Mouse (Mus musculus) liver, embryonic 14.5 days (tissue): ENCODE measurements around the gene Ppp1r14c. TPM values are rescaled to one million over a fixed set of nuclear protein-coding genes. Genes with fewer than 3 reads are reported as not detected.
A peak's percentile ranks its signal among the peaks of the same experiment; 100 is the strongest.

ENCODE experiments used
- ATAC-seq: fragments of 200-750 bp; cut with Nextera tagmentation; 2 replicates; pipeline ENCODE4 v1.8.0; 2017; ENCODE audit warnings: moderate number of reproducible peaks, mild to moderate bottlenecking, moderate library complexity; ENCODE audit not compliant: insufficient read depth
- DNase-seq, 3 experiments: peaks; one replicate each; pipeline ENCODE4 v3.0.0-alpha.2; 2012 to 2013; ENCODE audit warnings: low read depth in 3 of 3, low spot score in 3 of 3
- H3K27ac ChIP-seq: fragments of 300-500 bp; sonication (generic); 2 replicates; pipeline ENCODE4 v1.5.1; 2014; ENCODE audit warnings: moderate library complexity, mild to moderate bottlenecking, control low read depth, inconsistent platforms
- H3K27me3 ChIP-seq: fragments of 300-500 bp; sonication (generic); 2 replicates; pipeline ENCODE4 v1.6.1; 2014; ENCODE audit warnings: mild to moderate bottlenecking, low read length, moderate library complexity; ENCODE audit not compliant: control insufficient read depth, insufficient read depth
- H3K36me3 ChIP-seq: fragments of 300-500 bp; sonication (generic); replicated peaks from 2 replicates; pipeline ENCODE4 v1.6.1; 2014; ENCODE audit warnings: low read depth; ENCODE audit not compliant: control insufficient read depth, insufficient read depth
- H3K4me1 ChIP-seq, 2 experiments: fragments of 200-500 bp in 1 of 2; fragments of 300-500 bp in 1 of 2; sonication (generic) in 1 of 2; replicated peaks; 2 replicates each; pipeline ENCODE4 v1.6.1; 2012 to 2014; ENCODE audit warnings: antibody characterized with exemption in 1 of 2, inconsistent platforms in 1 of 2, low read length in 1 of 2; ENCODE audit not compliant: control insufficient read depth in 2 of 2, insufficient read depth in 2 of 2
- H3K4me2 ChIP-seq: fragments of 300-500 bp; sonication (generic); 2 replicates; pipeline ENCODE4 v1.6.1; 2014; ENCODE audit warnings: low read depth, mild to moderate bottlenecking, control low read depth, moderate library complexity
- H3K4me3 ChIP-seq, 2 experiments: fragments of 200-500 bp in 1 of 2; fragments of 300-500 bp in 1 of 2; sonication (generic) in 1 of 2; 2 replicates each; pipeline ENCODE4 v1.5.1; 2012 to 2014; ENCODE audit warnings: low read depth in 2 of 2, low read length in 2 of 2, mild to moderate bottlenecking in 2 of 2, control low read depth in 1 of 2, inconsistent platforms in 1 of 2, moderate library complexity in 1 of 2; ENCODE audit not compliant: insufficient read depth in 1 of 2
- H3K9ac ChIP-seq: fragments of 300-500 bp; sonication (generic); replicated peaks from 2 replicates; pipeline ENCODE4 v1.6.1; 2014; ENCODE audit warnings: mild to moderate bottlenecking, control low read depth, moderate library complexity
- H3K9me3 ChIP-seq: fragments of 300-500 bp; sonication (generic); 2 replicates; pipeline ENCODE4 v1.6.1; 2016; ENCODE audit warnings: low read length, mixed read lengths; ENCODE audit not compliant: control insufficient read depth
- CTCF ChIP-seq: IDR thresholded peaks from 2 replicates; pipeline ENCODE4 v1.5.1; 2016; ENCODE audit warnings: antibody characterized with exemption, low read depth, control low read depth
- EP300 ChIP-seq: IDR thresholded peaks from 2 replicates; pipeline ENCODE4 v1.6.1; 2016; ENCODE audit warnings: antibody characterized with exemption, low read depth
- WGBS: fragments of 180-500 bp; shearing (Covaris S2); extraction: QIAGEN DNeasy Blood & Tissue Kit; methylation state at CpG from one replicate; pipeline ENCODE4 v1.1.7; 2014; ENCODE audit not compliant: insufficient replicate concordance; 5-methylcytosine and 5-hydroxymethylcytosine counted together
- polyA plus RNA-seq, 2 experiments: library from polyadenylated mRNA; depleted of rRNA in 1 of 2; stranded (reverse) in 1 of 2; unstranded in 1 of 2; fragments of >200 nt; fragmentation: Nextera tagmentation in 1 of 2; extraction: Ambion mirVana in 1 of 2; gene quantifications; 2 replicates each; pipeline versions ENCODE4 v1.2.1 to v1.2.3; 2012 to 2014

Ppp1r14c gene
- polyA plus RNA-seq (2012; rRNA removed), result 0.05 TPM in 1 of 2 replicates, not detected in the other
- 0.08 TPM in 1 of 2 replicates, not detected in the other for polyA plus RNA-seq (2014; fragmentation: Nextera tagmentation; extraction: Ambion mirVana)

DNA sequence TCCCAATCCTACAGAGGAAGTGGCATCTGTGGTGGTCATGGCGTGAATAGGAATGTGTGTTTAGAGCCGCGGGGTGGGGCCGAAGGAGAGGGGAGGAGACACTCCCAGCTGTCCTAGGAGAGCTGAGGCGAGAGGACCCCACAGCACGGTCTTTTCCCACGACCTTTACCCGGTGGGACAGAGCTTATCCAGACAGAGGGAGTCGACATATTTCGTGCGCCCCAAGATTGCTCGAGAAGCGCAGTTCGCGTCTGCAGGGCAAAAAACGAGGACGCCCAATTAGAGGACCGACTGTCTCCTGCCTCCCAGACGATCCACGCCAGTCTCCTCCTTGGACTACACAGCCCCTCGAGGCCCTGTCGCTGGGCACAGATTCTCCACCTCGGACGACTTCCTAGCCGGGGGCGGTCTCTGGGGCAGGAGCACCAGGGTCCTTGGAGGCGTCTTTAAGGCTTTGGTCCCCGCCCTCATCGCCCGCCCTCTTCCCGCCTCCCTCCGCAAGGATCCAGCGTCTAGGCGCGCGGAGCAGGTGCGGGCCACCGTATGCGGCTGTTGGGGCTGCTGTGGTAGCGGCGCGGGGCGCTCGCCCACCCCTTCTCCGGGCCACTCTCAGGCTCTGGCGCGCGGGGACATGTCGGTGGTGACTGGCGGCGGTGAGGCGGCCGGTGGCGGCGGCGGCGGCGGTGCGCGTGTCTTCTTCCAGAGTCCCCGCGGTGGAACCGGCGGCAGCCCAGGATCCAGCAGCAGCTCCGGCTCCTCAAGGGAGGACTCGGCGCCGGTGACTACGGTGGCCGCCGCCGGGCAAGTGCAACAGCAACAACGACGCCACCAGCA, at the start of gene Ppp1r14c:
Gene Ppp1r14c, plus strand, starts transcription at position 22 of the 834 bp plus-strand sequence.
- no peak for TF ChIP-seq CTCF
- no peak for TF ChIP-seq EP300
- ATAC-seq (no peak), DNase-seq (no peak)
- peaks cover 17% of the 10 kb centered on the region for H3K27me3 ChIP-seq
- no peak within 1 kb of the TSS for H3K27ac ChIP-seq
- under 1% methylated on average over 72 of the region's 74 CpGs for WGBS
- H3K9ac ChIP-seq, result no peak within 1 kb of the TSS
- peak within 1 kb of the TSS; percentile 58 for H3K4me2 ChIP-seq
- no peaks in the 10 kb centered on the region for H3K9me3 ChIP-seq
- H3K4me3 ChIP-seq, result peak within 1 kb of the TSS; percentile 24 to 44; a peak in 3 of 4 replicates
- no peaks in the 10 kb centered on the region for H3K36me3 ChIP-seq
- no peaks in the 10 kb centered on the region for H3K4me1 ChIP-seq

DNA sequence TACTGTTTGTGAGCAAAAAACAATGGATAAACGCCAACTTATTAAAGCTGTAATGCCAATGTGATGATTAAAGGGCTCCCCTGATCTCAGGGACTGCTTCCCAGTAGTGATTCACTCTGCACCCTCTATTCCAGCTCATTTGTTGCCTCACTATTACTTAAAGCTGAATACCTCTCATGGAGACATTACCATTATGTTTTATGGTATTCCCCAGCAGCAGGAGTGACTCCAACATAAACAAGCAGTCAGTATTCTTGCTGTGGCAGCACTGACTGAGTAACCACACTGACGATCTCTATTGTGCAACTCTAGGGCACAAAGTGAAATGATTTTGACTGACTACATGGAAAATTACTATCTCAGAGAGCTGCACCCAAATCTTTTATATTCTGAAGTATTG, 44.5 kb upstream of the Ppp1r14c start:
- H3K4me2 ChIP-seq, result no peak overlapping the region
- ATAC-seq, result no peak
- no peak overlapping the region for H3K9ac ChIP-seq
- H3K4me1 ChIP-seq, result no peaks in the 10 kb centered on the region
- no peaks in the 10 kb centered on the region for H3K36me3 ChIP-seq
- no peak overlapping the region for H3K27ac ChIP-seq
- no peak for DNase-seq
- 58% methylated on average over 2 of the region's 2 CpGs for WGBS
- H3K9me3 ChIP-seq, result no peaks in the 10 kb centered on the region
- H3K4me3 ChIP-seq, result no peak overlapping the region
- no peak for TF ChIP-seq EP300
- no peak for TF ChIP-seq CTCF
- no peaks in the 10 kb centered on the region for H3K27me3 ChIP-seq

- WGBS, result 53% methylated on average over 1 of the region's 1 CpGs
- no peak overlapping the region for H3K9ac ChIP-seq
- ATAC-seq (no peak), DNase-seq (no peak)
- no peaks in the 10 kb centered on the region for H3K27me3 ChIP-seq
- no peak overlapping the region for H3K4me2 ChIP-seq
- H3K9me3 ChIP-seq, result no peaks in the 10 kb centered on the region
- H3K4me1 ChIP-seq, result no peaks in the 10 kb centered on the region
- TF ChIP-seq EP300 (no peak), CTCF (peak; percentile 29; the same call in 1 of the 2 replicates)
- H3K36me3 ChIP-seq, result no peaks in the 10 kb centered on the region
- no peak overlapping the region for H3K4me3 ChIP-seq
- H3K27ac ChIP-seq, result no peak overlapping the region
Observed at GRCm38 (mm10) chr10:3325447-3325846, 40.4 kb upstream of the Ppp1r14c start.

- no peak overlapping the region for H3K4me3 ChIP-seq
- WGBS, result 26% methylated on average over 3 of the region's 3 CpGs
- no peaks in the 10 kb centered on the region for H3K9me3 ChIP-seq
- H3K4me1 ChIP-seq, result no peaks in the 10 kb centered on the region; a peak in 1 of 4 replicates
- no peaks in the 10 kb centered on the region for H3K36me3 ChIP-seq
- H3K9ac ChIP-seq, result no peak overlapping the region
- DNase-seq (peak in 1 of 3 experiments; percentile 2), ATAC-seq (no peak)
- no peak for TF ChIP-seq EP300
- peak; percentile 73 for TF ChIP-seq CTCF
- H3K27me3 ChIP-seq, result no peaks in the 10 kb centered on the region
- H3K27ac ChIP-seq, result no peak overlapping the region
- no peak overlapping the region for H3K4me2 ChIP-seq
Observed at GRCm38 (mm10) chr10:3332880-3333279, 33.0 kb upstream of the Ppp1r14c start.

DNA sequence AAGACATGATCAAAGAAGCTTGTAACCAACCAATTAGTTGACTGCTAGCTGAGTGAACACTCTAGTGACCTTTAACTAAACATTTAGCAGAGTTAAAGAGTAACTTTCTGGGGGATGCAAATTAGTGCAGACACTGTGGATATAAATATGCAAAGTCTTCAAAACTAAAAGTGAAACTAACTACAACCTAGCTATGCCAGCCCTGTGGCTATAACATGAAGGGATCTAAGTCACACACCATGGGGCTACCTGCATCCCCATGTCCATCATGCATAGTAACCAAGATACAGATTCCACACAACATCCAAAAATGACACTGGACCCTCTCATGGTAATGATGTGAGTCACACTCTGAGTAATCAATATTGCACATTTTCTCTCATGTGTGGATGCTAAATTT, 31.3 kb upstream of the Ppp1r14c start:
- H3K27ac ChIP-seq, result no peak overlapping the region
- no peak for TF ChIP-seq CTCF
- TF ChIP-seq EP300, result no peak

More for the DNA sequence above, 31.3 kb upstream of the Ppp1r14c start:
- DNase-seq (no peak), ATAC-seq (no peak)
- Histone ChIP-seq H3K9me3 (no peaks in the 10 kb centered on the region), H3K4me2 (no peak overlapping the region), H3K36me3 (no peaks in the 10 kb centered on the region), H3K27me3 (no peaks in the 10 kb centered on the region), H3K4me3 (no peak overlapping the region), H3K9ac (no peak overlapping the region), H3K4me1 (no peaks in the 10 kb centered on the region; a peak in 1 of 4 replicates)
